Comparison of ENCODE assay signal across 35 mouse cellular contexts in the genomic region with DNA sequence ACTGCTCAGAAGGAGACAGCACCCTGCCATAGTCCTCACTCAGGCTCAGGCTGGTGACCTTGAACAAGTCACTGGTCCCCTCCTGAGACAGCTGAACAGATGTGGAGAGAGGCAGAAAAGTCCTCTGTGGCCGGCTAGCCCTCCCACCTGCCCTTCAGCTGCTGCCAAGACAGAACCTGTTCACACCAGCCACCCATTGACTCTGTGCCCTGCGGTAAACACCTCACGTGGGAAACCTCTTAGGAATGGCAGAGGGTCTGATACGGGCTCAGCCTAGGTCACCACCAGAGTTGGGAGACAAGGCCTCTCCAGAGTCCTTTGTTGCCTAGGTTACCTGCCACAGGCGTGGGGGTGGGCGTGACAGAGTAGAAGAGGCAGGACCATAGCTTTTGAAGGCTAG. TPM values are rescaled to one million over a fixed set of nuclear protein-coding genes. Genes with fewer than 3 reads are reported as not detected.
A peak's percentile ranks its signal among the peaks of the same experiment; 100 is the strongest.
DNase-seq lines count a peak whose midpoint lies in the region; ATAC-seq and TF ChIP-seq lines count a peak whose summit lies in the region.
"Had no signal": no experiment of that assay in that cellular context is flagged by ENCODE, and none has a peak within 500 bp of the region (broad histone marks: within the 10 kb centered on the region; RNA-seq: fewer than 3 reads in every experiment).

No protein-coding gene starts in this region.

- no peak overlapping the region for H3K4me2 ChIP-seq in forebrain, embryonic 16.5 days (ENCODE audit: low read length)
- H3K4me2 ChIP-seq in lung, embryonic 16.5 days (ENCODE audit: low read depth, low read length) = no peak overlapping the region
- H3K4me2 ChIP-seq in kidney, postnatal 0 days (ENCODE audit: low read length) = no peak overlapping the region
- H3K4me2 ChIP-seq: forebrain, embryonic 12.5 days; heart, embryonic 13.5 days; intestine, embryonic 15.5 days; limb, embryonic 12.5 days; liver, embryonic 15.5 days; lung, embryonic 15.5 days; midbrain, embryonic 12.5 days; neural tube, embryonic 13.5 days had no signal

- H3K27ac ChIP-seq in forebrain, embryonic 10.5 days = peak overlapping the region; percentile 13; the same call in 1 of the 2 replicates
- H3K27ac ChIP-seq in forebrain, embryonic 16.5 days (ENCODE audit: low read length) = no peak overlapping the region
- no peak overlapping the region for H3K27ac ChIP-seq in lung, embryonic 16.5 days (ENCODE audit: low read length)
- H3K27ac ChIP-seq in kidney, postnatal 0 days = peak overlapping the region; percentile 8; the same call in 1 of the 2 replicates
- H3K27ac ChIP-seq: forebrain, embryonic 12.5 days; heart, embryonic 13.5 days; intestine, embryonic 15.5 days; left cerebral cortex, adult 2 months; limb, embryonic 12.5 days; liver, embryonic 15.5 days; lung, embryonic 15.5 days; midbrain, embryonic 12.5 days; neural tube, embryonic 13.5 days had no signal

- no peak for ATAC-seq in forebrain, embryonic 16.5 days
- peak; percentile 37 for ATAC-seq in lung, embryonic 16.5 days (ENCODE audit: low read depth)
- 0 out of 2 replicates have a peak, but pooled peaks have one; percentile 17 for ATAC-seq in kidney, postnatal 0 days (replicated peaks; ENCODE audit: low FRiP score, low read depth)
- no peak for ATAC-seq in megakaryocyte progenitor cell, adult 5-6 weeks (replicated peaks; ENCODE audit: poor library complexity)
- ATAC-seq: hindbrain, embryonic 16.5 days; Patski had no signal

- TF ChIP-seq CTCF in kidney, postnatal 0 days (IDR thresholded peaks at IDR 0.05; ENCODE audit: low read depth) = 0 out of 2 replicates have a peak, but pooled peaks have one; percentile 0

- 61% methylated on average over 6 of the region's 6 CpGs for WGBS in forebrain, embryonic 10.5 days
- 55% methylated on average over 6 of the region's 6 CpGs for WGBS in forebrain, embryonic 16.5 days
- 34% methylated on average over 6 of the region's 6 CpGs for WGBS in lung, embryonic 16.5 days
- 56% methylated on average over 6 of the region's 6 CpGs for WGBS in kidney, postnatal 0 days

- H3K4me3 ChIP-seq in forebrain, embryonic 10.5 days = no peak overlapping the region
- H3K4me3 ChIP-seq in forebrain, embryonic 16.5 days (replicated peaks; ENCODE audit: low read length) = no peak overlapping the region
- H3K4me3 ChIP-seq in lung, embryonic 16.5 days (ENCODE audit: low read length) = no peak overlapping the region
- no peak overlapping the region for H3K4me3 ChIP-seq in kidney, postnatal 0 days (replicated peaks; ENCODE audit: low read depth, low read length)
- H3K4me3 ChIP-seq: erythroblast, embryonic 14.5 days; forebrain, embryonic 12.5 days; heart, embryonic 13.5 days; intestine, embryonic 15.5 days; left cerebral cortex, adult 2 months; limb, embryonic 12.5 days; liver, embryonic 15.5 days; lung, embryonic 15.5 days; midbrain, embryonic 12.5 days; neural tube, embryonic 13.5 days had no signal

- H3K36me3 ChIP-seq in forebrain, embryonic 10.5 days (replicated peaks) = no peaks in the 10 kb centered on the region
- H3K36me3 ChIP-seq in forebrain, embryonic 16.5 days (ENCODE audit: control insufficient read depth, insufficient read depth) = no peaks in the 10 kb centered on the region
- no peaks in the 10 kb centered on the region for H3K36me3 ChIP-seq in lung, embryonic 16.5 days (ENCODE audit: control insufficient read depth, insufficient read depth, low read length)
- no peaks in the 10 kb centered on the region for H3K36me3 ChIP-seq in kidney, postnatal 0 days (ENCODE audit: insufficient read depth, low read length)
- H3K36me3 ChIP-seq: forebrain, embryonic 12.5 days; G1E; heart, embryonic 13.5 days; intestine, embryonic 15.5 days; limb, embryonic 12.5 days; liver, embryonic 15.5 days; lung, embryonic 15.5 days; midbrain, embryonic 12.5 days; neural tube, embryonic 13.5 days had no signal

- no peaks in the 10 kb centered on the region for H3K27me3 ChIP-seq in forebrain, embryonic 10.5 days (ENCODE audit: poor library complexity, severe bottlenecking)
- no peaks in the 10 kb centered on the region for H3K27me3 ChIP-seq in forebrain, embryonic 16.5 days (replicated peaks; ENCODE audit: control insufficient read depth, insufficient read depth, low read length)
- H3K27me3 ChIP-seq in lung, embryonic 16.5 days (ENCODE audit: control insufficient read depth, insufficient read depth, low read depth, low read length) = no peaks in the 10 kb centered on the region; the same call in 1 of the 2 replicates
- H3K27me3 ChIP-seq in kidney, postnatal 0 days (ENCODE audit: insufficient read depth, low read length) = no peaks in the 10 kb centered on the region
- H3K27me3 ChIP-seq: forebrain, embryonic 12.5 days; intestine, embryonic 15.5 days; lung, embryonic 15.5 days; neural tube, embryonic 13.5 days; Patski had no signal

- peaks cover 36% of the 10 kb centered on the region for H3K4me1 ChIP-seq in forebrain, embryonic 10.5 days
- H3K4me1 ChIP-seq in forebrain, embryonic 16.5 days (replicated peaks; ENCODE audit: control insufficient read depth, insufficient read depth, low read length) = no peaks in the 10 kb centered on the region
- H3K4me1 ChIP-seq in lung, embryonic 16.5 days (replicated peaks; ENCODE audit: control insufficient read depth, insufficient read depth, low read length) = 0 out of 2 replicates have a peak, but pooled peaks cover 2% of the 10 kb centered on the region
- 0 out of 2 replicates have a peak, but pooled peaks cover 7% of the 10 kb centered on the region for H3K4me1 ChIP-seq in kidney, postnatal 0 days (replicated peaks; ENCODE audit: insufficient read depth, low read length)
- H3K4me1 ChIP-seq: heart, embryonic 13.5 days; liver, embryonic 15.5 days; lung, embryonic 15.5 days had no signal

- no peak for DNase-seq in forebrain, embryonic 10.5 days (ENCODE audit: extremely low spot score, low spot score)
- DNase-seq in lung, postnatal 25 days (ENCODE audit: low spot score) = no peak
- DNase-seq in R1 (ENCODE audit: low read depth, low spot score) = peak; percentile 11
- DNase-seq in kidney, postnatal 0 days (ENCODE audit: low spot score) = no peak
- DNase-seq in urinary bladder, postnatal 36 days (ENCODE audit: low spot score in 2 of 2) = no peak
- DNase-seq: adrenal gland, postnatal 25 days; cerebellum, adult 11-12 months; cerebellum, adult 9-11 months; embryo, embryonic 11 days; gastrocnemius, postnatal 10 days; heart, postnatal 10 days; thymus, postnatal 14 days had no signal

- H3K9me3 ChIP-seq in forebrain, embryonic 10.5 days = no peaks in the 10 kb centered on the region
- no peaks in the 10 kb centered on the region for H3K9me3 ChIP-seq in forebrain, embryonic 16.5 days (ENCODE audit: control insufficient read depth, low read length)
- H3K9me3 ChIP-seq in lung, embryonic 16.5 days (ENCODE audit: control insufficient read depth, low read length) = no peaks in the 10 kb centered on the region
- no peaks in the 10 kb centered on the region for H3K9me3 ChIP-seq in kidney, postnatal 0 days (replicated peaks; ENCODE audit: low read length)
- H3K9me3 ChIP-seq: forebrain, embryonic 12.5 days; G1E; heart, embryonic 13.5 days; intestine, embryonic 15.5 days; limb, embryonic 12.5 days; liver, embryonic 15.5 days; lung, embryonic 15.5 days; midbrain, embryonic 12.5 days; neural tube, embryonic 13.5 days had no signal

- H3K9ac ChIP-seq in forebrain, embryonic 16.5 days (replicated peaks; ENCODE audit: low read depth, low read length) = no peak overlapping the region
- no peak overlapping the region for H3K9ac ChIP-seq in lung, embryonic 16.5 days (ENCODE audit: low read length)
- H3K9ac ChIP-seq in kidney, postnatal 0 days (ENCODE audit: low read depth, low read length) = no peak overlapping the region
- H3K9ac ChIP-seq: heart, embryonic 13.5 days; intestine, embryonic 15.5 days; limb, embryonic 12.5 days; liver, embryonic 15.5 days; lung, embryonic 15.5 days; midbrain, embryonic 12.5 days; neural tube, embryonic 13.5 days had no signal

RNA-seq across cellular contexts. Expression of a gene that starts 4.8 kb away (rescaled TPM):
- not detected in 2 replicates for polyA plus RNA-seq in forebrain, embryonic 10.5 days (2016; fragmentation: Nextera tagmentation; extraction: Ambion mirVana)
- not detected in 2 replicates for polyA plus RNA-seq in forebrain, embryonic 16.5 days (2015; fragmentation: Nextera tagmentation; extraction: Ambion mirVana)
- not detected in 2 replicates for polyA plus RNA-seq in lung, embryonic 16.5 days (2015; fragmentation: Nextera tagmentation; extraction: Ambion mirVana)
- 40.1 and 40.6 TPM in 2 replicates for polyA plus RNA-seq in kidney, postnatal 0 days (2015; fragmentation: Nextera tagmentation; extraction: Ambion mirVana)
- not detected in 2 replicates for total RNA-seq in megakaryocyte progenitor cell, adult 5-6 weeks (2015)
- not detected in 2 replicates for total RNA-seq in megakaryocyte progenitor cell, adult 5-6 weeks (2017)
- total RNA-seq: adrenal gland, adult 18-20 months; adrenal gland, postnatal 25 days; heart, adult 8-10 months; heart, postnatal 10 days; layer of hippocampus, postnatal 10 days; left cerebral cortex, adult 2 months; left cerebral cortex, postnatal 25 days; liver, adult 2 months; megakaryocyte, adult 5-6 weeks had no signal
- polyA plus RNA-seq: erythroblast, embryonic 14.5 days; forebrain, embryonic 12.5 days; G1E; heart, embryonic 13.5 days; hindbrain, embryonic 11.5 days; hindbrain, embryonic 16.5 days; intestine, embryonic 15.5 days; limb, embryonic 12.5 days; liver, adult 2 months; liver, embryonic 15.5 days; lung, embryonic 15.5 days; midbrain, embryonic 12.5 days; neural tube, embryonic 13.5 days had no signal

RNA-seq across cellular contexts. Expression of a gene that starts 32.7 kb away (rescaled TPM):
- polyA plus RNA-seq in forebrain, embryonic 10.5 days (2016; fragmentation: Nextera tagmentation; extraction: Ambion mirVana) = 5.9 and 6.9 TPM in 2 replicates
- 0.77 and 0.99 TPM in 2 replicates for polyA plus RNA-seq in forebrain, embryonic 16.5 days (2015; fragmentation: Nextera tagmentation; extraction: Ambion mirVana)
- 1.3 and 2.7 TPM in 2 replicates for polyA plus RNA-seq in lung, embryonic 16.5 days (2015; fragmentation: Nextera tagmentation; extraction: Ambion mirVana)
- 5.6 and 6.7 TPM in 2 replicates for polyA plus RNA-seq in kidney, postnatal 0 days (2015; fragmentation: Nextera tagmentation; extraction: Ambion mirVana)
- not detected in 2 replicates for total RNA-seq in megakaryocyte progenitor cell, adult 5-6 weeks (2015)
- 0.12 and 0.14 TPM in 2 replicates for total RNA-seq in megakaryocyte progenitor cell, adult 5-6 weeks (2017)
- total RNA-seq: adrenal gland, adult 18-20 months; G1E; heart, adult 8-10 months; heart, postnatal 10 days had no signal
- polyA plus RNA-seq: G1E had no signal

Comparison
In these comparisons a context has a peak if more than half of its experiments do, and no peak if none do; other contexts are left out.
1. H3K27ac ChIP-seq: peak in forebrain, embryonic 10.5 days (single experiment) and kidney, postnatal 0 days (single experiment); none in forebrain, embryonic 16.5 days (single experiment) and lung, embryonic 16.5 days (single experiment).
2. ATAC-seq: peak in lung, embryonic 16.5 days (single experiment) and kidney, postnatal 0 days (single experiment); none in forebrain, embryonic 16.5 days (single experiment) and megakaryocyte progenitor cell, adult 5-6 weeks (single experiment).
3. RNA of a gene that starts 4.8 kb away (polyA plus RNA-seq): 40.1 to 40.6 TPM in kidney, postnatal 0 days; not detected in forebrain, embryonic 10.5 days, not detected in forebrain, embryonic 16.5 days and not detected in lung, embryonic 16.5 days; every median in the first group is over 10 times any median in the second.